ENCODE assay signal across 32 mouse cellular contexts in the genomic region with DNA sequence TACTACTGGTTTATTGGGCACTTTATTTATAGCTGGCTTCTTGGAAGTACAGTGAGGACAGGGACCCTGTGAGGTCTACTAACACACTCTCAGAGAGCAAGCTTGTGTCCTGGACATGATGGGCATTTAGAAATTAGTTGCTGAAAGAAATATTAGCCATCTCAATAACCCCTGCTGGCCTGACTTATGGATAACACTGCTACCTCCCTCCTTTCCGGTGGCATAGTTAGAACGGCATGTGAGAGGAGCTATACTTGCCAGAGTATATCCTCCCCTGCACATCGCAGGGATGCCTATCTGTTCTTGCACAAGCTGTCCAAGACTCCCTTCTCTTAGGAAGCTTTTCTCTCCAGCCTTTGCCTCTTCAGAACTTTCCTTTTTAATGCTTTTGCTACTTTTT.
"Had no signal": no experiment of that assay in that cellular context is flagged by ENCODE, and none has a peak within 500 bp of the region (broad histone marks: within the 10 kb centered on the region; RNA-seq: fewer than 3 reads in every experiment).

No protein-coding gene starts in this region.

- DNase-seq: left cerebral cortex, postnatal 4 days; liver; liver, embryonic 13.5 days; liver, postnatal 0 days; lung, adult 18-20 months; lung, adult 2 months; lung, embryonic 14.5 days; lung, postnatal 10 days; lung, postnatal 14 days; lung, postnatal 36 days; lung, postnatal 4 days; midbrain, embryonic 14.5 days had no signal

- H3K36me3 ChIP-seq: limb, embryonic 10.5 days; limb, embryonic 12.5 days; limb, embryonic 13.5 days; limb, embryonic 15.5 days; liver, embryonic 12.5 days; liver, embryonic 13.5 days; liver, embryonic 15.5 days; lung, embryonic 15.5 days; midbrain, embryonic 10.5 days; neural tube, embryonic 12.5 days had no signal

- H3K27ac ChIP-seq: limb, embryonic 10.5 days; limb, embryonic 12.5 days; limb, embryonic 13.5 days; limb, embryonic 15.5 days; liver, embryonic 12.5 days; liver, embryonic 13.5 days; liver, embryonic 14.5 days; liver, embryonic 15.5 days; lung, embryonic 15.5 days; macrophage; midbrain, embryonic 10.5 days; midbrain, embryonic 12.5 days; midbrain, embryonic 13.5 days; midbrain, embryonic 15.5 days; neural tube, embryonic 12.5 days; neural tube, embryonic 13.5 days had no signal

- H3K9me3 ChIP-seq: limb, embryonic 10.5 days; limb, embryonic 12.5 days; limb, embryonic 13.5 days; limb, embryonic 15.5 days; liver, embryonic 13.5 days; liver, embryonic 15.5 days; lung, embryonic 15.5 days; megakaryocyte, embryonic 14.5 days; midbrain, embryonic 10.5 days; midbrain, embryonic 12.5 days; midbrain, embryonic 13.5 days; midbrain, embryonic 15.5 days; neural tube, embryonic 12.5 days; neural tube, embryonic 13.5 days had no signal

- H3K4me1 ChIP-seq: liver, embryonic 12.5 days; liver, embryonic 13.5 days; liver, embryonic 15.5 days; lung, embryonic 15.5 days; midbrain, embryonic 10.5 days; midbrain, embryonic 12.5 days; midbrain, embryonic 13.5 days; midbrain, embryonic 15.5 days; neural tube, embryonic 12.5 days; neural tube, embryonic 13.5 days had no signal

- ATAC-seq: liver, embryonic 12.5 days; liver, postnatal 0 days; lung, postnatal 0 days; midbrain, embryonic 13.5 days; midbrain, embryonic 15.5 days; midbrain, embryonic 16.5 days had no signal

- H3K4me3 ChIP-seq: limb, embryonic 10.5 days; limb, embryonic 12.5 days; limb, embryonic 13.5 days; limb, embryonic 15.5 days; liver, embryonic 12.5 days; liver, embryonic 13.5 days; liver, embryonic 15.5 days; lung, embryonic 15.5 days; megakaryocyte, embryonic 14.5 days; midbrain, embryonic 10.5 days; midbrain, embryonic 12.5 days; midbrain, embryonic 13.5 days; midbrain, embryonic 15.5 days; myocyte; neural tube, embryonic 12.5 days; neural tube, embryonic 13.5 days had no signal

- H3K4me2 ChIP-seq: limb, embryonic 12.5 days; limb, embryonic 13.5 days; limb, embryonic 15.5 days; liver, embryonic 11.5 days; liver, embryonic 12.5 days; liver, embryonic 13.5 days; liver, embryonic 15.5 days; lung, embryonic 14.5 days; lung, embryonic 15.5 days; midbrain, embryonic 12.5 days; midbrain, embryonic 13.5 days; midbrain, embryonic 15.5 days; neural tube, embryonic 12.5 days; neural tube, embryonic 13.5 days had no signal

- H3K9ac ChIP-seq: limb, embryonic 12.5 days; limb, embryonic 13.5 days; limb, embryonic 15.5 days; liver, embryonic 12.5 days; liver, embryonic 13.5 days; liver, embryonic 14.5 days; liver, embryonic 15.5 days; liver, postnatal 0 days; lung, embryonic 14.5 days; lung, embryonic 15.5 days; midbrain, embryonic 12.5 days; midbrain, embryonic 13.5 days; midbrain, embryonic 15.5 days; neural tube, embryonic 12.5 days; neural tube, embryonic 13.5 days had no signal

- H3K27me3 ChIP-seq: limb, embryonic 12.5 days; liver, embryonic 12.5 days; liver, embryonic 13.5 days; liver, embryonic 15.5 days; lung, embryonic 15.5 days; midbrain, embryonic 13.5 days; midbrain, embryonic 15.5 days; neural tube, embryonic 12.5 days; neural tube, embryonic 13.5 days had no signal
